Mouse (Mus musculus): Measurements from ENCODE around the gene Fgb. TPM values are rescaled to one million over a fixed set of nuclear protein-coding genes. Genes with fewer than 3 reads are reported as not detected.

Fgb gene
- total RNA-seq (2021): under 1 TPM in 1 of 2 experiments, not detected in 1; 0.50 TPM
- long read RNA-seq, experiment 1: 0 reads
- long read RNA-seq, experiment 2: 0 reads

DNA sequence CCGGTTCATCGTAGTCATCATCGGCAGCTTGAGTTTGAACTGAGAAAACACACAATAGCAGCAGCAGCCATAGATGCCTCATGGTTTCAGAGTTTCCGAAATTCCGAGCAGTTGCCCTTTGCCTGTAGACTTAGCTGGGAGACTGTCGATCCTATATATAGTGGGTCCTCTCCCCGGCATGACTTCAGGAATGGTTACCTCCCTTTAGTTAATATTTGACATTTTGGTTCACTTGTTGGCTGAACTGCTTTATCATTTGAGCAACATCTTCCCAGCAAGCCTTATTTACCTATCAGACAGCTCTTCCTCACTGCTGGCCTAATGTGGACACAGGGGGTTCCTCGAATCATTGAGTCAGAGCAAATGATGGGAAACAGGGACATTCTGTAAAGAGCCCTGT is at the start of gene Fgb:
Gene Fgb (minus strand): TSS at position 184 of the 400 bp plus-strand sequence.
- DNase-seq: no peak

DNA sequence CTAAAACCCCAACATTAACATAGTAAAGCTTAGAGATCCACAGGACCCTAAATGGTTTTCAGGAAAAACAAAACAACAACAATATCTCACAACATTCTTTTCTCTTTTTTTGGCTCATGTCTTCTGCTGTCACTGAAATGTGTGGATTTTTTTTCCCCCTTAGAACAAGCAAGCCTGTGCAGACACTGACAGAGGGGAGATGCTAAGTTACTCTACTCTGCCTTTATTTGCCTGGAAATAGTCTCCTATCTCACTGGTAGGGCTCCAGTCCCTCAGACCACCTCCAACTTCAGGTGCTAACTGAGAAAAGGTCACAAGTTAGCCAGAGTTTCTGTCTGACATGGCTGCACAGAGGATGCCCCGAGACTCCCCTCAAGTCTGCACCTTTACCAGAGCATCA is 49.5 kb upstream of the Fgb start:
- no peak for DNase-seq

DNA sequence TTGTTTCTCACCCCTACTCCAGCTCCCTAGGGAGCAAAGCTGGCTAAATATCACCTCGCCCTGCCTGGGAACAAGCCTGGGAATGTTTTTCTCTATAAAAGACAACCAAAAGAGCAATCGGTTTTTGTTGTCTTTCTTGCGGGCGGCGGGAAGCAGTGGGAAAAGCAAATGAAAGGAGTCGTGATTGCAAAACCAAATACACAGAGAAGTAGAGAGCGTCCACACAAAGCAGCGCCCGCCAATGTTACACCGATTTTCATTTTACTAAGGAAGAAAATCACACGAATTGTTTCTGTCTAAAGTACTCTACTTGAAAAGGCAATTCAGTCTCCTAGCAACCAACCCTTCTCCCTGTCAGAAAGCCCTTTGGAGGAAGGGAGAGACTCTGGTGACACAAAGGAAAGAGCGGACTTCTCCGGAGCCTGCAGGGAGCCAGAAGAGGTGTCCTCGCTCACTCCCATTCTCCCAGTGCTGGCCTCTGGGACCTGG is 48.9 kb upstream of the Fgb start:
- DNase-seq: no peak

DNA sequence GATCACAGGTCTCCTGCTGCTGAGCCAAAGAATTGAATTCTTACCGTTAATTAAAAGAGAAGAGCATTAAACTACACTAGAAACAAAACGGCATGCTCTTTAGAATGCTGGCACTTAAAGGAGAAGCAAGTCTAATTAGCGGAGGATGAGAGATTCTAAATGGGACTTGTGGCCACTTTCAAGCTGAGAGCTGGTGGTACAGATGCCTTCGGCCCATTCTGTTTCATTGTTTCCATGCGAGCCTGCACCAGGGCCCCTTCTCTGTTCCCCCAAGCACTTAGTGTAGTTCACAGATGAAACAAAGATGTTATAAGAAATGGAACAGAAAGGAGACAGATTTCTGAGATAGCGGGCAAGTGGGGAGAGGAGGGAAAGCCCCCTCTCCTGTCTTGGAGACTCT is 47.9 kb upstream of the Fgb start:
- DNase-seq: no peak

DNA sequence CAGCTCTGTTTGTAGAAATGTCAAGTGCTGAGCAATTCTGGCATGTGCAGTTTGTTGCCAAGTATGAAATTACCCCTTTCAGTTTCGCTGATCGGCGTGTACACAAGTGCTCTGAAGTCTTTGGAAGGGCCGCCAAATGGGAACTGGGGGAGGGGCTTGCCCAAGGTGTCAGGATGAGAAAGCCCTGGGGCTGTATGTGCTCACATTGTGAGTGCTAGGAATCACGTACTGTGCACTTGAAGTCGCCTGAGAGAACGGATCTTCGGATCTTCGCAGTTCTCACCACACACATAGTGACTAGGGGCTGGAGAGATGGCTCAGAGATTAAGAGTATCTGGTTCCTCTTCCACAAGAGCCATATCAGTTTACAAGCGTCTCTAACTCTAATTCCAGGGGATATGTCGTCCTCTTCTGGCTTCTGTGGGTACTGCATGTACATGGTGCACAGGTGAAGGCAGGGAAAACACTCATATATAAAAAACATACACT is 30.9 kb upstream of the Fgb start:
- DNase-seq: peak; percentile 55

DNA sequence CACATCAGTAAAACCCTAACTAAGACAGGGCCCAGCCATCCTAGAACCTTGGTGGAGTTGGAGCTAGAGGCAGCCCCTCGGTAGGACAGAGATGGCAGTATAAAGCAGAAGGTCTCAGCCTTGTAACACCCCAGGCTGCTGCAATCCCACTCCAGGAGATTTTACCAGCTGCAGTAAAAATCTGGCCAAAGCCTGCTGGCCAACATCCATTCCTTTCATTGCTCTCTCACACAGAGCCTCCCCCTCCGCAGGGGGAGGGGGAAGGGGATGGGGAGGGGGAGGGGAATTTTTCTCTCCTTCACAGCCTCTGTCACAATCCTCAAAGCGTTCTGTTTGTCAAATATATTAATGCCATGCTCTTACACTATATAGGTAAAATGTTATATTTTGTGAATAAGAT is 26.9 kb upstream of the Fgb start:
- peak; percentile 43 for DNase-seq

DNA sequence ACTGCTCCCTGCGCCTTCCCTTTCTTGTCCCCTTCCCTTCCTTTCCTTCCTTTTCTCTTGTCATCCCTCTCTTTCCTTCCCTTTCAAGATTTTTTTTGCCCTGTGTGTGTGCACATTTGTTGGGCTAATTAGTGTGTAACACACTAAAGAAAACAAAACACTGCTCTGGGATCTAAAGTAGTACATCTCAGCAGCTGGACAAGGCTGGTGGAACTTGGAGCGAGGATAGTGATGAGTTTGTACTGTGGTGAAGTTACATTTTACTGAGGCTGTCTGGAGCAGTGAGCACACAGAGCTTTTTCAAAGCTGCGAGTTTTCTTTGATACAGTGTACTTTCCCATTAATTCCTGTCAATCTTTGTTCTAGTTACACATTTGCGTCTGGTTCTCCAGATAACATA is 20.6 kb upstream of the Fgb start:
- no peak for DNase-seq

DNA sequence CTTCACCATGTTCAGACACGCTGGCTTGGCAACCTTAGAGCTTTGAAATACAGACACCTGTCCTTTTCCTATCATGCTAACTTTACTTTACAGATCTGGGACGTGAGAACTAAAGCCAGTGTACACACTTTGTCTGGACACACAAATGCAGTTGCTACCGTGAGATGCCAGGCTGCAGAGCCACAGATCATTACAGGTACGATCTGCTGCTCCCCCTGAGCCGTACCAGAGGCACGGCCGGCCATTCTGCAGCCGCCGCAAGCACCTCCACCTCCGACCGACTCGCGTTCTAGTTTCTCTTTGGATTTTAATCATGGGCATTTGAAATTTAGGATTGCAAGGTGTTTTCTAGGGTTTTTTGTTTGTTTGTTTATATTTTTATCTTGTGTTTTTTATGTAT is 19.2 kb upstream of the Fgb start:
- no peak for DNase-seq

DNA sequence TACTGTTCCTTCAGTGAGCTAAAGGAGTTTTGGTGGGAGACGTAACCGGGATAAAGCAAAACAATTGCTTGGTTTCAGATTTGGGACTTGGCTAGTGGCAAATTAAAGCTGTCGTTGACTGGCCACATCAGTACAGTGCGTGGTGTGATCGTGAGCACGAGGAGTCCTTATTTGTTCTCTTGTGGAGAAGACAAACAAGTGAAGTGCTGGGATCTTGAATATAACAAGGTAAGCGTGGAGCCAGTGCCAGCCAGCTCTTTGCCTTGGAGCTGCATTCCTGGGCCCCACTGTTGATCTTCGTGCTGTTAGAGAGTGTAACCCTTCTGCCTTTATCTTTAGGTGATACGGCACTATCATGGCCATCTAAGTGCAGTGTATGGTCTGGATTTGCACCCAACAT is 18.3 kb upstream of the Fgb start:
- DNase-seq: no peak

DNA sequence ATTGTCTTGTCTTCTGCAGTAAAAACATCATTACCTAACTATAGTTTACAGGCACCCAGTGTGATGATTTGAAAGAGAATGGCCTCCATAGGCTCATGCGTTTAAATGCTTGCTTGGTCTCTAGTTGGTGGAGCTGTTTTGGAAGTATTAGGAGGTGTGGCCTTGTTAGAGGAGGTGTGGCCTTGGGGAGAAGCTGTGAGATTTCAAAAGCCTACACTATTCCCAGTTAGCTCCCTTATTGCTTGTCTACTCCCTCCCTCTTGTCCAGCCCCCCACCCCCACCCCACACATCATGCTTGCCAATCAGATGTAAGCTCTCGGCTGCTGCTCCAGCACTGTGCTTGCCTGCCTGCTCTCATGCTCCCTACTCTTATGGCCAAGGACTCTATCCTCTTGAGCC is 7.4 kb upstream of the Fgb start:
- no peak for DNase-seq

DNA sequence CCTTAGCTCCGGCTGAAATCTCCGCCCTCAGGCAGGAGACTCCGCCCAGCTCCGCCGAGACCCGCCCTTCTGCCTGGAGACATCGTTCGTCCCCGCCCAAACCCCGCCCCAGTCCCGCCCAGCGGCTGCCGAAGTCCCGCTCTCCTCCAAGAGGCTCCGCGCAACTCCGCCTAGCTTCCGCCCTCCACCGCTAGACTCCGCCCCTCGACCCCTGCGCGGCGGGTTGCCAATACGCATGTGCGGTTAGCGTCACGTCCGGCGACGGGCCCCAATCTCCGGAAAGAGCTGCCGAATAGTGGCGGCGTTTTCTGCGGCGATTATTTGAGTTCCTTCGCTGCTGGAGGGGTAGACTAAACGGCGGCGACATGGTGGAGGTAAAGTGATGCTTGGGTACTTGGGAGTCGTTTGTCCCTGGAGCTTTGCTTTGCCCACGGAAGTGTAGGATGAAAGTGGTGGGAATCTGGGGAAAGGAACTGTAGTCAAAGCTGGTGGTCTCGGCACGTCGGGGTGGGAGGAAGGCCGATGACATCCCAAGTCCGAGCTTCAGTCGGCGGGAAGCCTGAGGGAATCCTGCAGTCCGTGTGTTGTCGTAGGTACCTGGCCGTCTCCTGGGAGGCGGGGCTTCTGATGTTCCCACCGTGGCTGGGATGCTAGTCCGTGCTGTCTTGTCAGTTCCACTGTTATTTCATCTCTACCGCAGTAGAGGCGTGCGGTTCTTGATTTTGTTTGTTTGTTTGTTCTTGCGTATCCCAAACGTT is 5.8 kb upstream of the Fgb start, which contains the start of gene Plrg1:
Gene Plrg1 (plus strand): TSS at position 242 of the 758 bp plus-strand sequence.
- peak; percentile 100 for DNase-seq

DNA sequence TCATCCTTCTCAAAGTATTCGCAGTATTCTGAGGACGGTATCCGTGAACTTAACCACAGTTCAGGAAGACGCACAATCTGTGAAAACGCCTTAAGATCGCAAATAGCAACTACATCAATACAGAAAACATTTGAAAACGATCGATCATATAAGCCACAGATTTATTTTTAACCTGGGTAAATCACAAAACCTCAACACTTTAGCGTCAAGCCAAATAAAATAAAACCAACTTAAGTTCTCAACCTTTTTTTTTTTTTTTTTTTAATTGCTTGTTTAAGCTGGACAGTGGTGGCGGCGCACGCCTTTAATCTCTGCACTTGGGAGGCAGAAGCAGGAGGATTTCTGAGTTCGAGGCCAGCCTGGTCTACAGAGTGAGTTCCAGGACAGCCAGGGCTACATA is 5.1 kb upstream of the Fgb start:
- DNase-seq: no peak

DNA sequence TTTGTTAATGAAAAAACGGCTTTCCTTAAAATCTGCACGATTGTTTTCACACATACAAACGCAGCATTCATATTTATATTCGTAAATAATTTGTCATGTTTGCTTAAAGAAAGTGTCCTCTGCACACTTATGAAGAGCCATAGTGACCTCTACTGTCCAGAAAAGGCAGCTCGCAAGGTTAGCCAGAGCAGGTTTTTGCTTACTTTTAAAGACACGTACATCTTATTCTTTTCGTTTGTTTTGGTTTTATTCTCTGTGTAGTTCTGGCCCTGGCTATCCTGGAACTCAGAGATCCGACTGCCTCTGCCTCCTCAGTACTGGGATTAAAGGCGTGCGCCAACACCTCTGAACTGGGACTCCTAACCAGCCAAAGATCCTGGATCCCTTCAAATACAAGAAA is 4.1 kb upstream of the Fgb start:
- DNase-seq: peak; percentile 21

DNA sequence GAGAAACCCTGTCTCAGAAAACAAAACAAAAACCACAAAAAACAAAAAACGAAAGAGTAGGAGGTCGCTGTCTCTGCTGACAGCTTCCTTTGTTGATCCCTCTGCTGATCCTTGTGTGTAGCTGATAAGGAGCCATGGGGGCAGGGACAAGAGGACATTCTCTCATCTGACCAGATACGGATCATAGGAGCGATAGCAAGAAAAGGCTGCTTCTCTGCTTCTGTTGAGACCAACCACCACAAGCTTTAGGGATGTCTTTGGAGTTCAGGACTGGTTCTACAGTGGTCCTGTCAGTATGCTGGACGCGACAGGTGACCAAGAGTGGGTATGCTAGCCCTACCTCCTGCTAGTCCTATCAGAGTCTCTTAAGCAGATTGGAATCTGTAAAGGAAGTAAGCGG is 3.5 kb upstream of the Fgb start:
- DNase-seq: no peak

DNA sequence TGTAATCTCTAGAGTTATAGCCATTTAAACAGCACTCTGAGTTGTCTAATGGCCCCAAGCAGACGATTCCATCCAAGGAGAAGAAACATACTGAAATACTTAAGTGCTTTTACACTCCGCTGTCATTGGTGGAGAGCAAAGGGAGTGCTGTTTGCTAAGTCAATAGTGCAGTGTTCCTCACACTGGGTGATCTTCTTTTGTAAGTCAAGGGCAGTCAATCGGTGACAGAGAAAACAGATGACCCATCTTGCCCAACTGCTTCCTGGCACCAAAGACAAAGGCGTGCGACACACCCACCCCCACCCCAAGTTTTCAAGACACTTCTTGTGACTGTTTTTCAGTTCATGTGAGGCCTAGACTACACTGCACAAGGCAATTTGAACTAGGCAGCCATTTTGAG is 2.4 kb upstream of the Fgb start:
- DNase-seq: no peak

DNA sequence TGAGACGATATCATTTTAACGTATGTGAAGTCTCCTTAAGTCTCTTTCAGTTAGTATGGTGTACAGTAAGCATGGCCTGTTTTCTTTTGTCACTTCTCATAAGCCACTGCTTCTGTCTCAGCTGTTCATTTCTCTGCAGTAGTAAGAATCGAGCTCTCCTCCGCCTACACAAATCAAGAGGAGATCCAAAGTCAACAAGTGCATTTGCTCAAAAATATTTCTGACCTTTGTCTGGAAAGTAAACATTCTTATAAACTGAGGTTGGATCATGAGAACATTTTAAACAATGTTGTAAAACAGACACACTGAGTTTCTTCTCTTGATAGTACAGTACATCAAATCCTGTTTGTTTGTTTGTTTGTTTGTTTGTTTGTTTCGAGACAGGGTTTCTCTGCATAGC is 998 bp upstream of the Fgb start:
- DNase-seq: no peak

DNA sequence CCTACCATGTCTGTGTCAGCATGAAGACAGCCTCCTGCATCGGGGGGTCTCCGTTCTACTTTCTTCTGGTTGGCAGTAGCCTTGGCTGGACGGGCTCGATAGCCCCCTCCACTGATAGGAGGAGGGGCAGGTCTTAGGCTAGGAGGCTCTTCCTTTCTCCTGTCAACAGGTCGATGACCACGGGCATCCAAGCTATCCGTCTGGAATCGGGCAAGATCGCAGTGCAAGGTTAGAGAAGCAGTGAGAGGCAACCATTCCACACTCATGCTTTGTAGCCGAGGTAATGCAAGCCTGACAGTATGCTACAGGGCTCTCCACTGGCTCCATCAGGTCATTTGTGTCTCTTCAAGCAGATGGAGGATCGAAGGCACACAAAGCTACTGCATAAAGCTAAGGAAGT is 3.0 kb downstream of the Fgb start:
- DNase-seq: no peak

DNA sequence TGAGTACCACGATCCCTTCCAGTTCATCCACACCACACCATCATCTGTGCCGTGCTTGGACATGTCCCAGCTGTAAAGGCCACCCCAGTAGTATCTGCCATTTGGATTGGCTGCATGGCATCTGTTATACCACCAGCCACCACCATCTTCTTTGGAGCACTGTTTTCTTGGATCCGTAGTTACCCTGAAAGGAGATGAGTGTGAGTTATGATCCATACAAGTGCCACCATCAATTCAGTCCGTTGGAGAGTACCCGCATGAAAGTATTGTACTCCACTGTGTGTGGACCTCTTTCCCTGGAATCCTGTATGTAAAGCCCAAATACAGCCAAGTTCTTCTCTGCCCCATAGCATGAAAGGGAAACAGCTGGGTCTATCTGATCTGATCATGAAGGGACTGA is 7.2 kb downstream of the Fgb start:
- DNase-seq: no peak

DNA sequence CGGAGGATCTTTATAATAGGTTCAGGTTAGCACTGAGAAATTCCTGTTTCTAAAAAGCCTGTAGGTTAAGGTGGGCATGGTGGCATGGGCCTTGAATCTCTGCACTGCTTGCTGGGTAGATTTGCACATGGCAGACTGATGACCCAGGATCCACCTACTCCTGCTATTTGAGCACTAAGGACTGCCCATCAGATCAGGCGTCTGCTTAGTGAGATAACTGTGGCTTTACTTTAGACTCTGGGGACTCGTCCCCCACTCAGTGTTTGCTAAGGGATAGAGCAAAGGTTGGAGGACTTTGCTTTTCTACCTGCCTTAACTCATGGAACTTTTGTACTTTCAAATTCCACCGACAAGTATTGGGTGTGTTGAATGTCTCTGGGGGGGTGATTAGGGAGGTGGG is 10.0 kb downstream of the Fgb start:
- no peak for DNase-seq

DNA sequence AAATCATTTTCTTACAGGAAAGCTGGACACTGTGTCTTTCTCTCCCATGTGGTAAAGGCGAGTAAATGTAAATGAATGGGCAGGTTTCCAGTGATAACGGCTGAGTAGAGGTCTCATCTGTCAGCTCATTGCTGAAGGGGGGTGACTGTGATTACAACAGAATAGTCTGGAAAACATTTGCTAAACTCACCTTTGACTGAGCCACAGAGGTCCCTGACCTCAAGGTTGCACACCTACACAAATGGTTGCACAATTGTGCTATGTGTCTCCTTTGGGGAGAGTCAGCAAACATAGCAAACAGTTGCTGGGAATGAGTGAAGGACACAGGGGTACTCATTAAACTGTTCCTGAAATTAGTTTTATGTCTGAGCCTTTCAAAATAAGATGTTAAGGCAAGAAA is 10.8 kb downstream of the Fgb start:
- no peak for DNase-seq

DNA sequence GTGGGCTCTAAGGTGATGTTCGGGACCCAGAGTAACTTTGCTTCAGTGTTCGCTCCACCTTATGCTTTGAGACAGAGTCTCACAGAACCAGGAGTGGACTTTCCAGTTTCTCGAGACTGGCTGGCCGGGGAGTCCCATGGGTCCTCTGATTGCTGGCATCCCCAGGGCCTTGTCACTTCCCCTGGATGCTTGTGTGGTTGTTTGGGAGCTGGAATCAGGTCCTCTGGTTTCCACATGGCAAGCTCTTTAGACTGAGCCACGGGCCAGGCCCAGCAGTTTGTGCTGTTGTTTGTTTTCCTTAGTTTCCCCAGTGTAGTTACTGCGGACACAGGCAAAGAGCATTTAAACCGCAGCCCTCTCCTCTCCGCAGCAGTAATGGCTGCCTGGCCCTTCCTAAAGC is 15.9 kb downstream of the Fgb start:
- DNase-seq: no peak

DNA sequence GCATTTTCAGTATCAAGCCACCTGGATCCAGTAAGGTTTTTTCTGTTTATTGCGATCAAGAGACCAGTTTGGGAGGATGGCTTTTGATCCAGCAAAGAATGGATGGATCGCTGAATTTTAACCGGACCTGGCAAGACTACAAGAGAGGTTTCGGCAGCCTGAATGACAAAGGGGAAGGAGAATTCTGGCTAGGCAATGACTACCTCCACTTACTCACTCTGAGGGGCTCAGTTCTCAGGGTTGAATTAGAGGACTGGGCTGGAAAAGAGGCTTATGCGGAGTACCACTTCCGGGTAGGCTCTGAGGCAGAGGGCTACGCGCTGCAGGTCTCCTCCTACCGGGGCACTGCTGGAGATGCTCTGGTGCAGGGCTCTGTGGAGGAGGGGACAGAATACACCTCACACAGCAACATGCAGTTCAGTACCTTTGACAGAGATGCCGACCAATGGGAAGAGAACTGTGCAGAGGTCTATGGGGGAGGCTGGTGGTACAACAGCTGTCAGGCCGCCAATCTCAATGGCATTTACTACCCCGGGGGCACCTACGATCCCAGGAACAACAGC is 16.8 kb downstream of the Fgb start:
- DNase-seq: no peak

DNA sequence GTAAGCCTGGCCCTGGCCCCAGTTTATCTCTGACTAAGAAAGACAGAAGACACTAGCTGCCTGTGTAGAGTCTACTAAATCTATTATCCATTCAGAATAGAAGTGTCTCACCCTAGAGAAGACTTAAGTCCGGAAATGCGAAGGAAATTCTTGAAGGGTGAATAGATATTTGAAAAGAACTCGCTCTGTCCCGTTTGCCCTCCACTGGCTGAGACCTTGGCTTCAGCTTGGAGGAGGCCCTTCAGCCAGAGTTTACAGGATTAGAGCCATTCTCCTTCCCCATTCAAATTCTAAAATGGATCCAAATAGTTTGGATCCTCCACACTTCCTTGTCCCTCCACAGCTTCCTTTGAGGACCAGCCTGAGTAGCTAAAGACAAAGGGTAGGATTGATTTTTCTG is 19.3 kb downstream of the Fgb start:
- no peak for DNase-seq

All from gastrocnemius, postnatal 10 days (tissue).